Mouse (Mus musculus) myocyte (in vitro differentiated cells): ENCODE results near the gene Lrrk2. TPM values are rescaled to one million over a fixed set of nuclear protein-coding genes. Genes with fewer than 3 reads are reported as not detected.

Experiments
- H3K27me3 ChIP-seq: one replicate; pipeline ENCODE4 v1.6.1; 2011; ENCODE audit not compliant: control insufficient read depth, insufficient read depth, insufficient read length
- H3K36me3 ChIP-seq: one replicate; pipeline ENCODE4 v1.6.1; 2011; ENCODE audit not compliant: control insufficient read depth, insufficient read depth
- H3K4me2 ChIP-seq: one replicate; pipeline ENCODE4 v1.6.1; 2011; ENCODE audit warnings: low read depth, control low read depth
- H3K4me3 ChIP-seq: one replicate; pipeline ENCODE4 v1.5.1; 2011; ENCODE audit warnings: mild to moderate bottlenecking, control low read depth, moderate library complexity
- H3K79me2 ChIP-seq: one replicate; pipeline ENCODE4 v1.6.1; 2011; ENCODE audit not compliant: control insufficient read depth, insufficient read depth
- H3ac ChIP-seq: one replicate; pipeline ENCODE4 v1.6.1; 2011; ENCODE audit not compliant: control insufficient read depth, insufficient read length
- CEBPB ChIP-seq: IDR thresholded peaks from 2 replicates; pipeline ENCODE4 v1.6.1; 2011; ENCODE audit warnings: mild to moderate bottlenecking, moderate library complexity; ENCODE audit not compliant: poor library complexity, insufficient read depth, severe bottlenecking
- E2F4 ChIP-seq: IDR thresholded peaks from one replicate; pipeline ENCODE4 v1.6.1; 2011; ENCODE audit warnings: mild to moderate bottlenecking, control low read depth, moderate library complexity; ENCODE audit not compliant: insufficient read depth
- MAX ChIP-seq: IDR thresholded peaks from one replicate; pipeline ENCODE4 v1.6.1; 2011; ENCODE audit warnings: low read depth, mild to moderate bottlenecking, control low read depth
- MYOD1 ChIP-seq, 3 experiments: IDR thresholded peaks; one replicate each; pipeline ENCODE4 v1.6.1; 2011; ENCODE audit warnings: control low read depth in 2 of 3, low read depth in 2 of 3, mild to moderate bottlenecking in 2 of 3, moderate library complexity in 1 of 3; ENCODE audit not compliant: insufficient read length in 2 of 3, control insufficient read depth in 1 of 3
- MYOG ChIP-seq, 3 experiments: IDR thresholded peaks; one replicate each; pipeline ENCODE4 v1.6.1; 2011; ENCODE audit warnings: control low read depth in 2 of 3, low read depth in 2 of 3, mild to moderate bottlenecking in 2 of 3; ENCODE audit not compliant: insufficient read length in 2 of 3, control insufficient read depth in 1 of 3, insufficient read depth in 1 of 3
- POLR2A ChIP-seq: IDR thresholded peaks from one replicate; pipeline ENCODE4 v1.6.1; 2011; ENCODE audit warnings: low read depth, mild to moderate bottlenecking, control low read depth, moderate library complexity; ENCODE audit not compliant: insufficient read length
- POLR2AphosphoS2 ChIP-seq: IDR thresholded peaks from one replicate; pipeline ENCODE4 v1.6.1; 2011; ENCODE audit warnings: low read depth, control low read depth; ENCODE audit not compliant: insufficient read length
- REST ChIP-seq: IDR thresholded peaks from one replicate; pipeline ENCODE4 v1.6.1; 2011; ENCODE audit warnings: mild to moderate bottlenecking, control low read depth, moderate library complexity; ENCODE audit not compliant: insufficient read depth, insufficient read length
- SRF ChIP-seq: IDR thresholded peaks from one replicate; pipeline ENCODE4 v1.6.1; 2011; ENCODE audit warnings: low read depth; ENCODE audit not compliant: control insufficient read depth, insufficient read length
- TCF12 ChIP-seq: IDR thresholded peaks from one replicate; pipeline ENCODE4 v1.6.1; 2011; ENCODE audit warnings: mild to moderate bottlenecking, control low read depth; ENCODE audit not compliant: poor library complexity, insufficient read depth, severe bottlenecking
- TCF3 ChIP-seq: IDR thresholded peaks from one replicate; pipeline ENCODE4 v1.6.1; 2011; ENCODE audit warnings: low read depth, control low read depth; ENCODE audit not compliant: insufficient read length
- USF1 ChIP-seq: IDR thresholded peaks from one replicate; pipeline ENCODE4 v1.6.1; 2011; ENCODE audit warnings: low read depth, mild to moderate bottlenecking, control low read depth, moderate library complexity
- polyA plus RNA-seq: library from polyadenylated mRNA; unstranded; fragments of >200 nt; fragmentation: generic; extraction: Trizol; gene quantifications from one replicate; pipeline ENCODE4 v1.2.1, GENCODE M21; 2012; ENCODE audit warnings: missing spikeins

Gene Lrrk2
- polyA plus RNA-seq, 1 experiment: 9.2 TPM

- no peaks in the 10 kb centered on the region for H3K79me2 ChIP-seq
- H3K4me2 ChIP-seq: no peak overlapping the region
- no peaks in the 10 kb centered on the region for H3K36me3 ChIP-seq
- no peak overlapping the region for H3K4me3 ChIP-seq
- TF ChIP-seq E2F4 (no peak), MYOG (IDR thresholded peaks at IDR 0.05; ENCODE audit: control insufficient read depth in 1 of 3, insufficient read depth in 1 of 3, insufficient read length in 2 of 3, low read depth in 2 of 3) (no peak)
- H3K27me3 ChIP-seq: no peaks in the 10 kb centered on the region
- no peak overlapping the region for H3ac ChIP-seq
Measured at GRCm38 (mm10) chr15:91633051-91633450, 39.9 kb upstream of the Lrrk2 start.

GRCm38 (mm10) chr15:91633806-91634205 is 39.2 kb upstream of the Lrrk2 start:
- Histone ChIP-seq H3K36me3 (no peaks in the 10 kb centered on the region), H3K27me3 (no peaks in the 10 kb centered on the region), H3ac (no peak overlapping the region), H3K79me2 (no peaks in the 10 kb centered on the region), H3K4me2 (no peak overlapping the region), H3K4me3 (no peak overlapping the region)
- TF ChIP-seq SRF: no peak
- TF ChIP-seq USF1: no peak
- no peak for TF ChIP-seq TCF3
- TF ChIP-seq POLR2AphosphoS2: no peak
- TF ChIP-seq E2F4: no peak
- TF ChIP-seq POLR2A: no peak
- no peak for TF ChIP-seq REST
- TF ChIP-seq TCF12: no peak
- no peak for TF ChIP-seq MYOG (IDR thresholded peaks at IDR 0.05; ENCODE audit: control insufficient read depth in 1 of 3, insufficient read depth in 1 of 3, insufficient read length in 2 of 3, low read depth in 2 of 3)
- TF ChIP-seq MAX: no peak
- TF ChIP-seq CEBPB: no peak
- no peak for TF ChIP-seq MYOD1 (IDR thresholded peaks at IDR 0.05; ENCODE audit: control insufficient read depth in 1 of 3, insufficient read length in 2 of 3, low read depth in 2 of 3)

GRCm38 (mm10) chr15:91634236-91634635 is 38.7 kb upstream of the Lrrk2 start:
- H3K4me2 ChIP-seq: no peak overlapping the region
- no peak overlapping the region for H3K4me3 ChIP-seq
- no peaks in the 10 kb centered on the region for H3K79me2 ChIP-seq
- H3K36me3 ChIP-seq: no peaks in the 10 kb centered on the region
- H3K27me3 ChIP-seq: no peaks in the 10 kb centered on the region
- no peak overlapping the region for H3ac ChIP-seq
- TF ChIP-seq E2F4 (no peak), SRF (no peak), MAX (no peak), TCF3 (no peak), USF1 (no peak), MYOD1 (IDR thresholded peaks at IDR 0.05; ENCODE audit: control insufficient read depth in 1 of 3, insufficient read length in 2 of 3, low read depth in 2 of 3) (no peak), REST (no peak), MYOG (IDR thresholded peaks at IDR 0.05; ENCODE audit: control insufficient read depth in 1 of 3, insufficient read depth in 1 of 3, insufficient read length in 2 of 3, low read depth in 2 of 3) (no peak), POLR2AphosphoS2 (no peak), POLR2A (no peak), TCF12 (no peak)

GRCm38 (mm10) chr15:91641631-91642030 is 31.3 kb upstream of the Lrrk2 start:
- H3K79me2 ChIP-seq: no peaks in the 10 kb centered on the region
- H3K4me2 ChIP-seq: no peak overlapping the region
- no peaks in the 10 kb centered on the region for H3K36me3 ChIP-seq
- H3K27me3 ChIP-seq: no peaks in the 10 kb centered on the region
- TF ChIP-seq POLR2A: no peak
- TF ChIP-seq TCF12: no peak
- no peak for TF ChIP-seq TCF3
- no peak for TF ChIP-seq E2F4
- no peak for TF ChIP-seq MYOG (IDR thresholded peaks at IDR 0.05; ENCODE audit: control insufficient read depth in 1 of 3, insufficient read depth in 1 of 3, insufficient read length in 2 of 3, low read depth in 2 of 3)
- TF ChIP-seq POLR2AphosphoS2: no peak
- TF ChIP-seq MAX: no peak
- no peak for TF ChIP-seq MYOD1 (IDR thresholded peaks at IDR 0.05; ENCODE audit: control insufficient read depth in 1 of 3, insufficient read length in 2 of 3, low read depth in 2 of 3)
- TF ChIP-seq REST: no peak
- TF ChIP-seq CEBPB: no peak
- no peak for TF ChIP-seq USF1
- no peak for TF ChIP-seq SRF
- no peak overlapping the region for H3K4me3 ChIP-seq
- H3ac ChIP-seq: no peak overlapping the region

GRCm38 (mm10) chr15:91642682-91643306 is 30.2 kb upstream of the Lrrk2 start:
- H3K36me3 ChIP-seq: no peaks in the 10 kb centered on the region
- no peak overlapping the region for H3K4me3 ChIP-seq
- no peak overlapping the region for H3K4me2 ChIP-seq
- no peaks in the 10 kb centered on the region for H3K27me3 ChIP-seq
- no peaks in the 10 kb centered on the region for H3K79me2 ChIP-seq
- no peak overlapping the region for H3ac ChIP-seq
- no peak for TF ChIP-seq REST
